Mouse (Mus musculus): ENCODE results near the gene Gm39566. TPM values are rescaled to one million over a fixed set of nuclear protein-coding genes. Genes with fewer than 3 reads are reported as not detected.

The Gm39566 gene
- polyA plus RNA-seq, 1 experiment: 0.02 TPM

DNA sequence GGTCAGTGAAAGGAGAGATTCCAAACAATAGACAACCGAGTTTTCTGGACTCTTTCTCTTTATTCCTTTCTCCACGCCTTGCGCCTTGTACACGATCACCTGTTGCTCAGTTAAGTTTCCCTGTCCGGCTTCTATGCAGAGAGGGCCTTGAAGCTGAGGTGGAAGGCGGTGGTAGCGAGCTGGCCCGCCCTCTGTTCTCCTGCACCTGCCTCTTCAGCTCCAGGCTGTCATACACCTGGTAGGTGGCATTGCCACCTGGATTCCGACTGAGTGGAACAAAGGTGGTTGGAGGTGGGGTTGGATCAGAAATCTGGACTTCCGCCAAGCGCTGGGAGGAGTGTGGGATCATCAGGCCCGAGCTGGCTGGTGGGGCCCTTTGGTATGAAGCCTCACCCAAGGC, 1.4 kb upstream of the Gm39566 start:
- Histone ChIP-seq H3ac (ENCODE audit: control insufficient read depth, insufficient read length) (no peak overlapping the region), H3K4me3 (no peak overlapping the region), H3K27me3 (ENCODE audit: control insufficient read depth, insufficient read depth, insufficient read length) (no peaks in the 10 kb centered on the region), H3K4me2 (ENCODE audit: low read depth) (no peak overlapping the region), H3K36me3 (ENCODE audit: control insufficient read depth, insufficient read depth) (no peaks in the 10 kb centered on the region), H3K79me2 (ENCODE audit: control insufficient read depth, insufficient read depth) (no peaks in the 10 kb centered on the region)
- TF ChIP-seq SRF (IDR thresholded peaks at IDR 0.05; ENCODE audit: control insufficient read depth, insufficient read length, low read depth) (no peak), E2F4 (IDR thresholded peaks at IDR 0.05; ENCODE audit: insufficient read depth) (no peak), REST (IDR thresholded peaks at IDR 0.05; ENCODE audit: insufficient read depth, insufficient read length) (no peak), TCF12 (IDR thresholded peaks at IDR 0.05; ENCODE audit: insufficient read depth, poor library complexity, severe bottlenecking) (no peak), MYOG (IDR thresholded peaks at IDR 0.05; ENCODE audit: control insufficient read depth in 1 of 3, insufficient read depth in 1 of 3, insufficient read length in 2 of 3, low read depth in 2 of 3) (no peak), POLR2AphosphoS2 (IDR thresholded peaks at IDR 0.05; ENCODE audit: insufficient read length, low read depth) (no peak), MAX (IDR thresholded peaks at IDR 0.05; ENCODE audit: low read depth) (no peak), POLR2A (IDR thresholded peaks at IDR 0.05; ENCODE audit: insufficient read length, low read depth) (no peak), USF1 (IDR thresholded peaks at IDR 0.05; ENCODE audit: low read depth) (no peak), CEBPB (IDR thresholded peaks at IDR 0.05; ENCODE audit: insufficient read depth, poor library complexity, severe bottlenecking) (no peak), TCF3 (IDR thresholded peaks at IDR 0.05; ENCODE audit: insufficient read length, low read depth) (no peak), MYOD1 (IDR thresholded peaks at IDR 0.05; ENCODE audit: control insufficient read depth in 1 of 3, insufficient read length in 2 of 3, low read depth in 2 of 3) (no peak)

DNA sequence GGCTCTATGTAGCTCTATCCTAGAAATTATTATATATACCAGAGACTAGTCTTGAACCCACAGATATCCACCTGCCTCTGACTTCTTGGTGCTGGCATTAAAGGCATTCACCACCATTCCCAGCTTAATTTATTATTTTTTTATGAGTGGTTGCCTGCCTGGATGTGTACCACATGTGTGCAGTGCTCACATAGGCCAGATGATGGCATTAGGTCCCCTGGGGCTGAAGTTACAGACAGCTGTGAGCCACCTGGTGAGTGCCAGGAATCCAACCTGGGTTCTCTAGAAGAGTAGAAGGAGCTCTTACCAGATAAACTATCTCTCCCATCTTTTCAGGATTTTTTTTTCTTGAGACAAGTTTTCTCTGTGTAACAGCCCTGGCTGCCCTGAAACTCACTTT, 4.8 kb downstream of the Gm39566 start:
- no peak overlapping the region for H3K4me2 ChIP-seq (ENCODE audit: low read depth)
- H3K27me3 ChIP-seq (ENCODE audit: control insufficient read depth, insufficient read depth, insufficient read length): no peaks in the 10 kb centered on the region
- H3K36me3 ChIP-seq (ENCODE audit: control insufficient read depth, insufficient read depth): no peaks in the 10 kb centered on the region
- no peaks in the 10 kb centered on the region for H3K79me2 ChIP-seq (ENCODE audit: control insufficient read depth, insufficient read depth)
- H3K4me3 ChIP-seq: no peak overlapping the region
- TF ChIP-seq POLR2A (IDR thresholded peaks at IDR 0.05; ENCODE audit: insufficient read length, low read depth) (no peak), POLR2AphosphoS2 (IDR thresholded peaks at IDR 0.05; ENCODE audit: insufficient read length, low read depth) (no peak), MAX (IDR thresholded peaks at IDR 0.05; ENCODE audit: low read depth) (no peak), USF1 (IDR thresholded peaks at IDR 0.05; ENCODE audit: low read depth) (no peak), CEBPB (IDR thresholded peaks at IDR 0.05; ENCODE audit: insufficient read depth, poor library complexity, severe bottlenecking) (no peak), TCF12 (IDR thresholded peaks at IDR 0.05; ENCODE audit: insufficient read depth, poor library complexity, severe bottlenecking) (no peak), MYOD1 (IDR thresholded peaks at IDR 0.05; ENCODE audit: control insufficient read depth in 1 of 3, insufficient read length in 2 of 3, low read depth in 2 of 3) (no peak), REST (IDR thresholded peaks at IDR 0.05; ENCODE audit: insufficient read depth, insufficient read length) (no peak), E2F4 (IDR thresholded peaks at IDR 0.05; ENCODE audit: insufficient read depth) (no peak), MYOG (IDR thresholded peaks at IDR 0.05; ENCODE audit: control insufficient read depth in 1 of 3, insufficient read depth in 1 of 3, insufficient read length in 2 of 3, low read depth in 2 of 3) (no peak), TCF3 (IDR thresholded peaks at IDR 0.05; ENCODE audit: insufficient read length, low read depth) (no peak), SRF (IDR thresholded peaks at IDR 0.05; ENCODE audit: control insufficient read depth, insufficient read length, low read depth) (no peak)
- no peak overlapping the region for H3ac ChIP-seq (ENCODE audit: control insufficient read depth, insufficient read length)

- H3K4me3 ChIP-seq: no peak overlapping the region
- no peaks in the 10 kb centered on the region for H3K79me2 ChIP-seq (ENCODE audit: control insufficient read depth, insufficient read depth)
- TF ChIP-seq MYOG (IDR thresholded peaks at IDR 0.05; ENCODE audit: control insufficient read depth in 1 of 3, insufficient read depth in 1 of 3, insufficient read length in 2 of 3, low read depth in 2 of 3) (no peak), POLR2AphosphoS2 (IDR thresholded peaks at IDR 0.05; ENCODE audit: insufficient read length, low read depth) (no peak), MYOD1 (IDR thresholded peaks at IDR 0.05; ENCODE audit: control insufficient read depth in 1 of 3, insufficient read length in 2 of 3, low read depth in 2 of 3) (no peak), E2F4 (IDR thresholded peaks at IDR 0.05; ENCODE audit: insufficient read depth) (no peak), POLR2A (IDR thresholded peaks at IDR 0.05; ENCODE audit: insufficient read length, low read depth) (no peak), MAX (IDR thresholded peaks at IDR 0.05; ENCODE audit: low read depth) (no peak), SRF (IDR thresholded peaks at IDR 0.05; ENCODE audit: control insufficient read depth, insufficient read length, low read depth) (no peak), CEBPB (IDR thresholded peaks at IDR 0.05; ENCODE audit: insufficient read depth, poor library complexity, severe bottlenecking) (no peak), TCF12 (IDR thresholded peaks at IDR 0.05; ENCODE audit: insufficient read depth, poor library complexity, severe bottlenecking) (no peak)
- H3K4me2 ChIP-seq (ENCODE audit: low read depth): no peak overlapping the region
- no peaks in the 10 kb centered on the region for H3K36me3 ChIP-seq (ENCODE audit: control insufficient read depth, insufficient read depth)
- H3ac ChIP-seq (ENCODE audit: control insufficient read depth, insufficient read length): no peak overlapping the region
- H3K27me3 ChIP-seq (ENCODE audit: control insufficient read depth, insufficient read depth, insufficient read length): no peaks in the 10 kb centered on the region
Observed at GRCm38 (mm10) chr11:69807641-69808040, 7.5 kb downstream of the Gm39566 start.

DNA sequence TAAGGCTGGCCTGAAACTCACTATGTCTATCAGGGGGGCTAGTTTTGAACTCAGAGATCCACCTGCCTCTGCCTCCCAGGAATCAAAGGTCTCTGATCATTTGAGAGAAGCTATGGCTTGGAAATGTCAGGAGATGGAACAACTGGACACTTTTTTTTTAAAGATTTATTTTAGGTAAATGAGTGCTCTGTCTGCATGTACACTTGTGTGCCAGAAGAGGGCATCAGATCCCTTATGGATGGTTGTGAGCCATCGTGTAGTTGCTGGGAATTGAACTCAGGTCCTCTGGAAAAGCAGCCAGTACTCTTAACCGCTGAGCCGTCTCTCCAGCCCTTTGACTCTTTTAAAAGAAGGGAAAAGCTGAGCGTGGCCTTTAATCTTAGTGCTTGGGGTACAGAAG, 8.7 kb downstream of the Gm39566 start:
- H3K36me3 ChIP-seq (ENCODE audit: control insufficient read depth, insufficient read depth): no peaks in the 10 kb centered on the region
- H3K4me3 ChIP-seq: no peak overlapping the region
- TF ChIP-seq USF1 (IDR thresholded peaks at IDR 0.05; ENCODE audit: low read depth) (no peak), CEBPB (IDR thresholded peaks at IDR 0.05; ENCODE audit: insufficient read depth, poor library complexity, severe bottlenecking) (no peak), REST (IDR thresholded peaks at IDR 0.05; ENCODE audit: insufficient read depth, insufficient read length) (no peak), SRF (IDR thresholded peaks at IDR 0.05; ENCODE audit: control insufficient read depth, insufficient read length, low read depth) (no peak), MYOG (IDR thresholded peaks at IDR 0.05; ENCODE audit: control insufficient read depth in 1 of 3, insufficient read depth in 1 of 3, insufficient read length in 2 of 3, low read depth in 2 of 3) (no peak)
- no peaks in the 10 kb centered on the region for H3K79me2 ChIP-seq (ENCODE audit: control insufficient read depth, insufficient read depth)
- H3K4me2 ChIP-seq (ENCODE audit: low read depth): no peak overlapping the region
- no peak overlapping the region for H3ac ChIP-seq (ENCODE audit: control insufficient read depth, insufficient read length)
- H3K27me3 ChIP-seq (ENCODE audit: control insufficient read depth, insufficient read depth, insufficient read length): no peaks in the 10 kb centered on the region
